Mouse (Mus musculus) heart, postnatal 0 days (tissue): ENCODE data around the gene Unk.

Experiments used
- CTCF ChIP-seq: IDR thresholded peaks from 2 replicates; pipeline ENCODE4 v1.5.1; 2016; ENCODE audit warnings: antibody characterized with exemption, control low read depth, low read depth
- EP300 ChIP-seq: IDR thresholded peaks from 2 replicates; pipeline ENCODE4 v1.6.1; 2016; ENCODE audit warnings: antibody characterized with exemption, low read depth

GRCm38 (mm10) chr11:116004186-116004823 lies 25.8 kb upstream of the Unk start:
- no peak for TF ChIP-seq CTCF
- TF ChIP-seq EP300: peak; percentile 58; the same call in 1 of the 2 replicates
